Mouse (Mus musculus): ENCODE measurements at regions not wholly inside any gene's neighbourhood (a gene's known extent, or its start where the extent isn't known, plus 50 kb on each side); places are given as distances from the start of the nearest gene placed in this dataset.

DNA sequence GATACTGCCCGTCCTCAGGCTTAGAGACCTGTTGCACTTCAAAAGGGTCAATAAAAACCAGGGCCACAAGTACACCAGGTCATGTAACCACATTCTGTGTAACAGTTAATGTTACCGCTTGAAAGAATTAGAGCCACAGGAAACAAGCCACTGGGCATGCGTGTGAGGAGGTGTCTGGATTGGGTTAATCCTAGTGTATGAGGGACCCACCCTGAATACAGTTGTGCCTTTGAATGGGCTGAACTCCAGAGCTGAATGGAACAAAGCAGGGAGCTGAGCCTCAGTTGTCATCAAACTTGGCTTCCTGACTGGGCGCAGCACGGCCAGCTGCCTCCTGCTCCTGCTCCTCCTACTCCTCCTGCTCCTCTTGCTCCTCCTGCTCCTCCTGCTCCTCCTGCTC lies 148.0 kb upstream of the A230072I06Rik start:
- Histone ChIP-seq H3K9ac (ENCODE audit: low read length) (no peak overlapping the region), H3K36me3 (ENCODE audit: control insufficient read depth, insufficient read depth, low read length) (no peaks in the 10 kb centered on the region), H3K4me2 (no peak overlapping the region), H3K27ac (ENCODE audit: low read depth, low read length) (no peak overlapping the region), H3K9me3 (ENCODE audit: control insufficient read depth, low read length) (no peaks in the 10 kb centered on the region), H3K27me3 (ENCODE audit: control insufficient read depth, insufficient read depth, low read length) (peaks cover 6% of the 10 kb centered on the region), H3K4me3 (ENCODE audit: low read depth, low read length) (no peak overlapping the region), H3K4me1 (ENCODE audit: control insufficient read depth, insufficient read depth, low read length) (peaks cover 27% of the 10 kb centered on the region)
- no peak for ATAC-seq (ENCODE audit: low FRiP score)
- DNase-seq (ENCODE audit: low spot score, missing footprints), result no peak
- WGBS, result 54% methylated on average over 5 of the region's 5 CpGs

DNA sequence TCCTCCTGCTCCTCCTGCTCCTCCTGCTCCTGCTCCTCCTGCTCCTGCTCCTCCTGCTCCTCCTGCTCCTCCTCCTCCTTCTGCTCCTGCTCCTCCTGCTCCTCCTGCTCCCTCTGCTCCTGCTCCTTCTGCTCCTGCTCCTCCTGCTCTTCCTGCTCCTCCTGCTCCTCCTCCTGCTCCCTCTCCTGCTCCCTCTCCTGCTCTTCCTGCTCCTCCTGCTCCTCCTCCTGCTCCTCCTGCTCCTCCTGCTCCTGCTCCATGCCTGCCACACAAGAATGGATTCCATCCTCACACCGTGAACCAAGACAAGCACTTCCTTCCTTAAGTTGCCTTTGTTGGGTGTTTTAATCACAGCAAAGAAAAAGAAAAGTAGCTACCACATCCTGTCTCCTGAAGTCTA lies 144.4 kb upstream of the A230072I06Rik start:
- H3K9ac ChIP-seq (ENCODE audit: low read length), result no peak overlapping the region
- 63% methylated on average over 1 of the region's 1 CpGs for WGBS
- no peak overlapping the region for H3K27ac ChIP-seq (ENCODE audit: low read depth, low read length)
- DNase-seq (ENCODE audit: low spot score, missing footprints) (peak; percentile 90), ATAC-seq (ENCODE audit: low FRiP score) (no peak)
- no peaks in the 10 kb centered on the region for H3K36me3 ChIP-seq (ENCODE audit: control insufficient read depth, insufficient read depth, low read length)
- H3K4me3 ChIP-seq (ENCODE audit: low read depth, low read length), result no peak overlapping the region
- H3K27me3 ChIP-seq (ENCODE audit: control insufficient read depth, insufficient read depth, low read length), result peaks cover 3% of the 10 kb centered on the region; the same call in 1 of the 2 replicates
- H3K4me2 ChIP-seq, result no peak overlapping the region
- H3K9me3 ChIP-seq (ENCODE audit: control insufficient read depth, low read length), result no peaks in the 10 kb centered on the region
- H3K4me1 ChIP-seq (ENCODE audit: control insufficient read depth, insufficient read depth, low read length), result peaks cover 7% of the 10 kb centered on the region

DNA sequence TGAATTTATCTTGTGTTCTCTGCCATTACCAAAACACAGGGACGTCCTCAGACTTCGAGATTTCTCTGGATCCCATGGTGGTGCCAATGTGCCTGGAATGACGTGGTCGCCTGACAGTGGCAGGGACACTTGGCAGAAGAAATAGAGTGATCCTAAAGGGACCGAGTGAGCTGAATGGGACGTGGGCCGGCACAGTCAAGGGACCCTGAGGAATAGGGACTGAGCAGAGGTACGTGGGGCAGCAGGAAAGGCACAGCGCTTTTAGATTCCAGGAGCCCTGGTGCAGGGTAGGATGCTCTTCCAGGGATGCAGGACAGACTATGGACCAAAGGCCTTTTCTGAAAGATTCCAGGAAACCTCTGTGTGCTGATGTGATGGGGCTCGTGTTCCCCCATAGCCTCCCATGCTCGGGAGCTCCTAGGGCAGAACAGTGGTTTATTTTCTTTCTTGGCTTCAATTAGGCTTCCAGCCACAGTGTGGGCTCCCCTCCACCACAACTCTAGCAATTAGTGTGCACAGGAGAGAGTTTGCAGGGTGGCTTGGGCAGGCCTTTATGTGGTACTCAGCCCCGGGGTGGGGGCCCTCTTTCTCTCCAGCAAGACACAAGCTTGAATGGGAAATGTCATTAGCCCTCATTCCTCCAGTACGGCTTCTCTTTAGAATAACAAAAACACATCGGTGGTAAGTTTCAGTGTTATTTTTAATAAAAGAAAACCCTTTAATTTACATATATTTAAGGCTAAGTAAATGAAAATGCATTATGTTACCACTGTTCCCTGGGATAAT lies 143.0 kb upstream of the A230072I06Rik start:
- H3K4me3 ChIP-seq (ENCODE audit: low read depth, low read length), result no peak overlapping the region
- peaks cover 9% of the 10 kb centered on the region for H3K4me1 ChIP-seq (ENCODE audit: control insufficient read depth, insufficient read depth, low read length)
- H3K27me3 ChIP-seq (ENCODE audit: control insufficient read depth, insufficient read depth, low read length), result peaks cover 3% of the 10 kb centered on the region; the same call in 1 of the 2 replicates
- H3K27ac ChIP-seq (ENCODE audit: low read depth, low read length), result no peak overlapping the region
- no peak for DNase-seq (ENCODE audit: low spot score, missing footprints)
- ATAC-seq (ENCODE audit: low FRiP score), result no peak
- no peaks in the 10 kb centered on the region for H3K36me3 ChIP-seq (ENCODE audit: control insufficient read depth, insufficient read depth, low read length)
- WGBS, result 59% methylated on average over 14 of the region's 14 CpGs
- no peak overlapping the region for H3K9ac ChIP-seq (ENCODE audit: low read length)
- H3K9me3 ChIP-seq (ENCODE audit: control insufficient read depth, low read length), result no peaks in the 10 kb centered on the region
- H3K4me2 ChIP-seq, result no peak overlapping the region

DNA sequence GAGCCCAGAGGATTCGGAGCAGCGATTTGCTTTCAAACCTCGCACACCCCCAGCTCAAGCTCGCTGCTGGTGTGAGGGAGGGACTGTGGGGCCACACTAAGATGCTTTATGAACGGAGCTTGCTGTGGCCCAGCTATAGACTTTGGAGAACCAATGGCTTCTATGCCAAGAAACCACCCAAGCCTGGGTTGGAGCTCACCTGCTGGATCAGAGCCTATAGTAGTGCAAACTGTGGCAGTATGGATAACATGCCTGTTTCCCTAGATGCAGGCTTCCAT lies 142.5 kb upstream of the A230072I06Rik start:
- H3K9me3 ChIP-seq (ENCODE audit: control insufficient read depth, low read length), result no peaks in the 10 kb centered on the region
- no peak overlapping the region for H3K27ac ChIP-seq (ENCODE audit: low read depth, low read length)
- H3K4me1 ChIP-seq (ENCODE audit: control insufficient read depth, insufficient read depth, low read length), result peaks cover 9% of the 10 kb centered on the region
- H3K9ac ChIP-seq (ENCODE audit: low read length), result no peak overlapping the region
- peaks cover 3% of the 10 kb centered on the region; the same call in 1 of the 2 replicates for H3K27me3 ChIP-seq (ENCODE audit: control insufficient read depth, insufficient read depth, low read length)
- DNase-seq (ENCODE audit: low spot score, missing footprints) (no peak), ATAC-seq (ENCODE audit: low FRiP score) (no peak)
- H3K4me2 ChIP-seq, result no peak overlapping the region
- H3K4me3 ChIP-seq (ENCODE audit: low read depth, low read length), result no peak overlapping the region
- WGBS, result 37% methylated on average over 5 of the region's 5 CpGs
- H3K36me3 ChIP-seq (ENCODE audit: control insufficient read depth, insufficient read depth, low read length), result no peaks in the 10 kb centered on the region

- peaks cover 3% of the 10 kb centered on the region; the same call in 1 of the 2 replicates for H3K27me3 ChIP-seq (ENCODE audit: control insufficient read depth, insufficient read depth, low read length)
- H3K27ac ChIP-seq (ENCODE audit: low read depth, low read length), result no peak overlapping the region
- DNase-seq (ENCODE audit: low spot score, missing footprints) (no peak), ATAC-seq (ENCODE audit: low FRiP score) (no peak)
- H3K4me3 ChIP-seq (ENCODE audit: low read depth, low read length), result no peak overlapping the region
- no peaks in the 10 kb centered on the region for H3K9me3 ChIP-seq (ENCODE audit: control insufficient read depth, low read length)
- no peaks in the 10 kb centered on the region for H3K36me3 ChIP-seq (ENCODE audit: control insufficient read depth, insufficient read depth, low read length)
- 26% methylated on average over 3 of the region's 3 CpGs for WGBS
- no peak overlapping the region for H3K4me2 ChIP-seq
- H3K4me1 ChIP-seq (ENCODE audit: control insufficient read depth, insufficient read depth, low read length), result peaks cover 9% of the 10 kb centered on the region
- H3K9ac ChIP-seq (ENCODE audit: low read length), result no peak overlapping the region
Observed at GRCm38 (mm10) chr8:12137496-12137895, 141.1 kb upstream of the A230072I06Rik start.

GRCm38 (mm10) chr8:12137913-12138312 lies 140.7 kb upstream of the A230072I06Rik start:
- H3K4me3 ChIP-seq (ENCODE audit: low read depth, low read length), result no peak overlapping the region
- DNase-seq (ENCODE audit: low spot score, missing footprints), result no peak
- H3K4me2 ChIP-seq, result no peak overlapping the region
- H3K9ac ChIP-seq (ENCODE audit: low read length), result no peak overlapping the region
- H3K36me3 ChIP-seq (ENCODE audit: control insufficient read depth, insufficient read depth, low read length), result no peaks in the 10 kb centered on the region
- H3K4me1 ChIP-seq (ENCODE audit: control insufficient read depth, insufficient read depth, low read length), result peaks cover 9% of the 10 kb centered on the region
- no peak overlapping the region for H3K27ac ChIP-seq (ENCODE audit: low read depth, low read length)
- no peaks in the 10 kb centered on the region for H3K9me3 ChIP-seq (ENCODE audit: control insufficient read depth, low read length)
- peaks cover 3% of the 10 kb centered on the region; the same call in 1 of the 2 replicates for H3K27me3 ChIP-seq (ENCODE audit: control insufficient read depth, insufficient read depth, low read length)
- WGBS, result 71% methylated on average over 8 of the region's 8 CpGs
- no peak for ATAC-seq (ENCODE audit: low FRiP score)

GRCm38 (mm10) chr8:12151679-12152078 lies 126.9 kb upstream of the A230072I06Rik start:
- no peaks in the 10 kb centered on the region; the same call in 1 of the 2 replicates for H3K27me3 ChIP-seq (ENCODE audit: control insufficient read depth, insufficient read depth, low read length)
- no peak overlapping the region for H3K4me2 ChIP-seq
- WGBS, result 15% methylated on average over 7 of the region's 7 CpGs
- ATAC-seq (ENCODE audit: low FRiP score) (no peak), DNase-seq (ENCODE audit: low spot score, missing footprints) (no peak)
- no peaks in the 10 kb centered on the region for H3K9me3 ChIP-seq (ENCODE audit: control insufficient read depth, low read length)
- H3K4me3 ChIP-seq (ENCODE audit: low read depth, low read length), result no peak overlapping the region
- H3K9ac ChIP-seq (ENCODE audit: low read length), result no peak overlapping the region
- no peak overlapping the region for H3K27ac ChIP-seq (ENCODE audit: low read depth, low read length)
- no peaks in the 10 kb centered on the region for H3K36me3 ChIP-seq (ENCODE audit: control insufficient read depth, insufficient read depth, low read length)
- peaks cover 10% of the 10 kb centered on the region; the same call in 1 of the 2 replicates for H3K4me1 ChIP-seq (ENCODE audit: control insufficient read depth, insufficient read depth, low read length)

- H3K4me1 ChIP-seq (ENCODE audit: control insufficient read depth, insufficient read depth, low read length), result peaks cover 10% of the 10 kb centered on the region; the same call in 1 of the 2 replicates
- H3K9me3 ChIP-seq (ENCODE audit: control insufficient read depth, low read length), result no peaks in the 10 kb centered on the region
- 82% methylated on average over 9 of the region's 9 CpGs for WGBS
- H3K27ac ChIP-seq (ENCODE audit: low read depth, low read length), result no peak overlapping the region
- H3K9ac ChIP-seq (ENCODE audit: low read length), result no peak overlapping the region
- H3K27me3 ChIP-seq (ENCODE audit: control insufficient read depth, insufficient read depth, low read length), result no peaks in the 10 kb centered on the region; the same call in 1 of the 2 replicates
- DNase-seq (ENCODE audit: low spot score, missing footprints) (no peak), ATAC-seq (ENCODE audit: low FRiP score) (no peak)
- H3K36me3 ChIP-seq (ENCODE audit: control insufficient read depth, insufficient read depth, low read length), result no peaks in the 10 kb centered on the region
- H3K4me3 ChIP-seq (ENCODE audit: low read depth, low read length), result no peak overlapping the region
- H3K4me2 ChIP-seq, result no peak overlapping the region
Observed at GRCm38 (mm10) chr8:12152825-12153224, 125.8 kb upstream of the A230072I06Rik start.

DNA sequence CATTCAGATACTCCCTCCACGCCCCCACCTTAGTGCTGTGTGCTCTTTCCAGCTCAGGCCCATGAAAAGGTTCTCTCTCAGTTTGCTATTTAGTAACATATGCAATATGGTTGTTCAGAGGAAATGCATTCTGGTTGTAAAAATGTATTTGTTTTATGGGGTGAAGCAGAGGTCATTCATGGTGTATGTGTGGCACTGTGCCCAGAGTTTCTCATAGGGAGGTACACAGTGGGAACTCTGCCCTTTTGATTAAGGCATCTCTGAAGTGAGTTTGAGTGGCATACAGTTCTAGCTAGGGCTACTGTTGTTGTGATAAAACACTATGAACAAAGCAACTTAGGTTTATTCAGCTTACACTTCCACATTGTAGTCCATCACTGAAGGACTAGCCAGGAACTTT lies 121.7 kb upstream of the A230072I06Rik start:
- 79% methylated on average over 1 of the region's 1 CpGs for WGBS
- H3K4me1 ChIP-seq (ENCODE audit: control insufficient read depth, insufficient read depth, low read length), result no peaks in the 10 kb centered on the region

More for the DNA sequence above, 121.7 kb upstream of the A230072I06Rik start:
- DNase-seq (ENCODE audit: low spot score, missing footprints) (no peak), ATAC-seq (ENCODE audit: low FRiP score) (no peak)
- Histone ChIP-seq H3K36me3 (ENCODE audit: control insufficient read depth, insufficient read depth, low read length) (no peaks in the 10 kb centered on the region), H3K9me3 (ENCODE audit: control insufficient read depth, low read length) (no peaks in the 10 kb centered on the region), H3K9ac (ENCODE audit: low read length) (no peak overlapping the region), H3K4me2 (no peak overlapping the region), H3K27me3 (ENCODE audit: control insufficient read depth, insufficient read depth, low read length) (peaks cover under 1% of the 10 kb centered on the region), H3K27ac (ENCODE audit: low read depth, low read length) (no peak overlapping the region), H3K4me3 (ENCODE audit: low read depth, low read length) (no peak overlapping the region)
